Mouse (Mus musculus) gastrocnemius, adult 2 months (tissue): ENCODE measurements around the gene Stard10. TPM values are rescaled to one million over a fixed set of nuclear protein-coding genes. Genes with fewer than 3 reads are reported as not detected.

Experiments used
- DNase-seq: peaks from one replicate; pipeline ENCODE4 v3.0.0; 2022
- H3K27ac ChIP-seq: fragments of 200-600 bp; 2 replicates; pipeline ENCODE4 v1.8.1; 2022; ENCODE audit warnings: mild to moderate bottlenecking
- H3K4me3 ChIP-seq: fragments of 200-600 bp; 2 replicates; pipeline ENCODE4 v1.8.1; 2022; ENCODE audit warnings: mild to moderate bottlenecking, moderate library complexity
- CTCF ChIP-seq: fragments of 200-600 bp; IDR thresholded peaks from 2 replicates; pipeline ENCODE4 v1.8.1; 2022; ENCODE audit warnings: antibody characterized with exemption, mild to moderate bottlenecking, moderate library complexity
- intact Hi-C: fragments of 180-260 bp; cut with DNase I; formaldehyde crosslinking; loops from one replicate; pipeline ENCODE4 v1.15.1; 2025
- total RNA-seq, 2 experiments: library from RNA; stranded (reverse); gene quantifications; 2 replicates each; pipeline ENCODE4 v1.2.3; 2021

Stard10 gene
- total RNA-seq, 2 experiments from 2014 or later, result 32.5 to 49.8 TPM

GRCm38 (mm10) chr7:101326006-101326405 is 9.1 kb downstream of the Stard10 start:
- no peak overlapping the region for H3K4me3 ChIP-seq
- H3K27ac ChIP-seq, result no peak overlapping the region
- DNase-seq, result no peak
- TF ChIP-seq CTCF, result no peak
- intact Hi-C loops, result no loop called here

DNA sequence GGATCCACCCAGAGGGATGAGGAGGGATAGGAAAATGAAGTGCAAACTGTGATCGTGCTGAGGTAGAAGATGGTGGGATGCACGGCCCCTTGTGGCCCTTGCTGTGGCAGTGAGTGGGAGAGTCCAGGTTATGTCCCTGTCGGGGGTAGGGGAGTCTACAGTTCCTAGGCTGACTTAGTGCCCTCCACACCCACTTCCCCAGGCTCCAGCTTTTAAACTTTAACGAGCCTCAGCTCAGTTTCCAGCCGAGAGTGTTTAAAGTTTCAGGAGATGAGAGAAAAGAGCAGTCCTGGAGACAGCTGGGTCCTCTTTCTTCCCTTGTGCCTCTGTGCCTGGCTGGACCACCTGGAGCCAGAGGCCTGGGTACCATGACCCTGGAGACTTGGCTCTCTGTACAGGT is 10.4 kb downstream of the Stard10 start:
- Histone ChIP-seq H3K4me3 (no peak overlapping the region), H3K27ac (no peak overlapping the region)
- no peak for TF ChIP-seq CTCF
- intact Hi-C loops, result no loop called here
- DNase-seq, result no peak

DNA sequence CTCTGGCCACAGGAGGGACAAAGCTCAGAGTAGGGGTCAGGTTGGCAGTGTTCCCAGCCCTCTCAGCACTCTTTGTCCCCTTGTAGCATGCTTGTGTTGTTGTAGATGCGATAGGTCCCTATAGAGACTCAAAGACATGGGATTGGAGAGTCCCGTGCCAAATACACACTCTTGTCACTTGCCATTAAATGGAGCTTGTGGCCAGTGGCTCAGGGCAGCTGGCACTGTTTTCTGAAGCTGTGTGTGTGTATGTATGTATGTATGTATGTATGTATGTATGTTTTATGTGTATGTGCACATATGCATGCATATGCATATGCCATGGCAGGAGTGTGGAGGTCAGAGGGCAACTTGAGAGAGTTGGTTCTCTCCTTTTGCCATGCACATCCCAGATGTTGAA is 10.9 kb downstream of the Stard10 start:
- intact Hi-C loops, result no loop called here
- TF ChIP-seq CTCF, result no peak

DNA sequence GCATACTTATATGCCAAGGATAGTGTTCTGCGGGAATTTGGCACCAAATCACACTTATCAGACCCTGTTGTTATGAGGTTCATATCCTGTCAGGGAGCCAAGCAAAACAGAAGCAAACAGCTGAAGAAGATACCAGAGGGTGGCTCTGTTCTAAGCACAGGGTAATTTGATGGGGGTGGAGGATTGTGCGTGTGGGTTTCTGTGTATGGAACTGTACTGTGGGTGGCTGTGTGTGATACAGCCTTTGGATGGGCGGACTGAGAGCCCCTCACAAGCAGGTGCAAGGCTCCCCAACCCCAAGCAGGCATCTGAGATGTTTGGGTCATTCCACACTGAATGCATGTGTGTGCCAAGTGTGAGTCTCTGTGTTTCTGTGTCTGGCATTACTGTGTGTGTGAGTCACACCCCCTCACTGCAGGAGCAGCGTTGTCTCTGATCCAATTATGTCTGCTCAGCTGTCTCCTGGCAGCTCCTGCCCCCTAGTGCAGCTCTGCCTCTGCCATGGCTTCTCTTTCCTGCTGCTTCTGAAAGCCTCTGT is 11.8 kb downstream of the Stard10 start:
- intact Hi-C loops, result no loop called here
- TF ChIP-seq CTCF, result peak; percentile 32
- H3K27ac ChIP-seq, result peak overlapping the region; percentile 1; the same call in 1 of the 2 replicates
- no peak overlapping the region for H3K4me3 ChIP-seq
- DNase-seq, result peak; percentile 44

More for the DNA sequence above, 10.9 kb downstream of the Stard10 start:
- H3K27ac ChIP-seq, result no peak overlapping the region
- no peak for DNase-seq
- no peak overlapping the region for H3K4me3 ChIP-seq

GRCm38 (mm10) chr7:101329606-101330005 is 12.7 kb downstream of the Stard10 start:
- Histone ChIP-seq H3K27ac (no peak overlapping the region), H3K4me3 (no peak overlapping the region)
- no peak for DNase-seq
- TF ChIP-seq CTCF, result no peak
- intact Hi-C loops, result no loop called here

GRCm38 (mm10) chr7:101330074-101330840 is 13.4 kb downstream of the Stard10 start:
- no peak for TF ChIP-seq CTCF
- Histone ChIP-seq H3K27ac (no peak overlapping the region), H3K4me3 (no peak overlapping the region)
- intact Hi-C loops, result no loop called here
- no peak for DNase-seq

- intact Hi-C loops, result no loop called here
- H3K4me3 ChIP-seq, result no peak overlapping the region
- H3K27ac ChIP-seq, result no peak overlapping the region
- no peak for DNase-seq
- TF ChIP-seq CTCF, result no peak
Measured at GRCm38 (mm10) chr7:101330841-101331173, 13.9 kb downstream of the Stard10 start.

- TF ChIP-seq CTCF, result no peak
- Histone ChIP-seq H3K4me3 (no peak overlapping the region), H3K27ac (no peak overlapping the region)
- DNase-seq, result no peak
- intact Hi-C loops, result no loop called here
Measured at GRCm38 (mm10) chr7:101332045-101332831, 15.4 kb downstream of the Stard10 start.

- no peak for DNase-seq
- intact Hi-C loops, result no loop called here
- no peak overlapping the region for H3K4me3 ChIP-seq
- H3K27ac ChIP-seq, result no peak overlapping the region
- no peak for TF ChIP-seq CTCF
Measured at GRCm38 (mm10) chr7:101335228-101335627, 18.3 kb downstream of the Stard10 start.

DNA sequence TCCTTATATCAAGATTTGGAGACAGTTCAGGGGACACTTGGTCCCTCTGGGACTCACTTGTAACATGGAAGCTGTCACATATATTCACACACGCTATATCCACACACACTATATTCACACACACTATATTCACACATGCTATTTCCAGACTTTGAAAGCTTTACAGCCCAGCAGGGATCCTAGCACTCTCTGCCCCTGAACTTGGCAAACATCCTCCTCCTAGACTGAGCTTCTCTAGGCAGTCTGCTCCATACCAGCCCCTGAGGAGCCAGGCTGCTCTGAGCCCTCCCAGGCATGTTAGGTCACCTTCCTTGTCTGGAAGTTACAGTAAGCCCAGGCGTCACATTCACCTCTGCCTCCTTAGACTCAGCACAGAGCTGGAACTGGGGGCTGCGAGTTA is 19.8 kb downstream of the Stard10 start:
- H3K4me3 ChIP-seq, result no peak overlapping the region
- intact Hi-C loops, result no loop called here
- no peak for TF ChIP-seq CTCF
- no peak for DNase-seq
- H3K27ac ChIP-seq, result no peak overlapping the region

DNA sequence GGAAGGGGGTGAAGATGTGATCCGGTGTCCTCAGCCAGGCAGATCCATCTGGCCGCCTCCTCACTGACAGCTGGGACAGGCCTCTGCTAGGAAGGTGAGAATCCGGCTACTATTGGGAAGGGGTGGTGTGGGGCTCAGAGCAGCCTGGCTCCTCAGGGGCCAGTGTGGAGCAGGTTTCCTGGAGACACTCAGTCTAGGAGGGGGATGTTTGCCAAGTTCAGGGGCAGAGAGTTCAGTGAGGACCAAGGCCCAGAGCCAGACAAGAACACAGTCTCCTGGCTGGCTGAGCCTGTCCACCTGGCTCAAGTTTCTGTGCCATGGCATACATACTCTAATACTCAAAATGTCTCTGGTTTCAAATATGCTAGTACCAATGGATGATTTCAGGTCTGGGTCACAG is 20.5 kb downstream of the Stard10 start:
- TF ChIP-seq CTCF, result no peak
- intact Hi-C loops, result no loop called here
- H3K27ac ChIP-seq, result no peak overlapping the region
- peak; percentile 63 for DNase-seq
- no peak overlapping the region for H3K4me3 ChIP-seq

DNA sequence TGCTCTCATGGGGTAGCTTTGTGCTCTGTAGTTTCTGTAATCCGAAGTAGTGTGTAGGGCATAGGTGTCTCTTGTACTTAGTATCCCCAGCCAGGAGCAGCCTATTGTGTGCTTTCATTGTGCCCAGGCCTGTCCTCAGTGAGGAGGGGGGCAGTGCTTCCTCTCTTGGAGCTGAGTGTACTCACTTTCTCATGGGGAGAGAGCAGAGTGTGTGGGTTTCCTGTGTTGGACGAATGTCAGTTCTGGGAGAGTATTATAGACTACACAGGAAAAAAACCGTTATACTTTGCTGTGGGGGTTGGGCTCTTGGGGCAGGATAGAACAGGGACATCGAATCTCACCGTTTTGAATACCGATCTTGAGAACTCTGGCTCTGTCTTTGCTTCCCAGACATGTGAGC is 24.5 kb downstream of the Stard10 start:
- intact Hi-C loops, result no loop called here
- TF ChIP-seq CTCF, result no peak
- no peak for DNase-seq
- H3K4me3 ChIP-seq, result no peak overlapping the region
- H3K27ac ChIP-seq, result no peak overlapping the region

DNA sequence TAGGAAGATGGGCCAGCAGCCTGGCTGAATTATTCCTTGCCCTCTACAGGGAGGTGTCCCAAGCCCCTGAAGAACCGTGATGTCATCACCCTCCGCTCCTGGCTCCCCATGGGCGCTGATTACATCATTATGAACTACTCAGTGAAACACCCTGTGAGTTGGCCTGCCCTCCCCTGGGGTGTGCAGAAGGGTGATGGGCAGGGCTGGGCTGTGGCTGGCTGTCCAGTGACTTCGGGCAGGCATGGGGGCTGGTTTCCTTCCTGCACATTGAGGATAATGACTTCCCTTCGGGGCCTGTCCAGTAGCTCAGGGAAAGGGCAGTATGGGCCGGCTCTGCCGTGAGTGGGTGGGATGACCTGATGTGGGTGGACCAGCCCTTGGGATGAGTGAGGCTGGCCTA is 26.2 kb downstream of the Stard10 start:
- no peak for DNase-seq
- intact Hi-C loops, result no loop called here
- TF ChIP-seq CTCF, result no peak
- Histone ChIP-seq H3K4me3 (no peak overlapping the region), H3K27ac (no peak overlapping the region)
